Mouse (Mus musculus): ENCODE measurements around the gene Pak4.

DNA sequence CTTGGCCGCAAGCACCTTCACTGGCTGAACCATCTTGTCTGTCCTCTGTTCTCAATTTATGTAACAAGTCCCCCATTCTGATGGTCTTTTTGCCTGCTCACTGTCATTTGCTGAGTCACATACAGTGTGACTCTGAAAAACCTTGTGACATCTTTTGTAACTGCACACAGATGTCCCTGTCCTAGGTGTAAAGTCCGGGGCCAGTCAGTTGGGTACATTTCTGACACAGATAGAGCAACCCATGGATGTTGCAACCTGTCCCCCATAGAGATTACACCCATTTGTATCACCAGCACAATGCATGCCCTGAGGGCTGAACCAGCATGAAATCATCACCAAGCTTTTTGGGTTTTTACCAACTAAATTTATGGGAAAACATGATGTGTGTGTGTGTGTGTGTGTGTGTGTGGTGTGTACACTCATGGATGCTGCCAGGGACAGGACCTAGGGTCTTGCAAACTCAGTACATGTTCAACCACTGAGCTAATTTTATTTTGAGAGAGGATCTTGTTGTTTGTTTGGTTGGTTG is 48.0 kb upstream of the Pak4 start:
- no peak for TF ChIP-seq CTCF (IDR thresholded peaks at IDR 0.05 in 2 of 3, conservative IDR thresholded peaks at IDR 0.05 in 1 of 3; ENCODE audit: control insufficient read depth in 1 of 3, insufficient read depth in 1 of 3, low read depth in 2 of 3, low read length in 3 of 3, poor library complexity in 1 of 3, severe bottlenecking in 1 of 3)
- TF ChIP-seq USF2 (IDR thresholded peaks at IDR 0.05; ENCODE audit: borderline replicate concordance in 1 of 2, insufficient read depth in 1 of 2, low read depth in 1 of 2, low read length in 2 of 2) = no peak
- no peak for TF ChIP-seq EP300 (IDR thresholded peaks at IDR 0.05; ENCODE audit: low read depth in 1 of 2, low read length in 2 of 2)
- no peak for TF ChIP-seq ETS1 (IDR thresholded peaks at IDR 0.05; ENCODE audit: low read depth, low read length)
- no peak for TF ChIP-seq UBTF (IDR thresholded peaks at IDR 0.05; ENCODE audit: borderline replicate concordance, insufficient read depth, low read depth, low read length)
- no peak for TF ChIP-seq MYC (IDR thresholded peaks at IDR 0.05; ENCODE audit: low read depth, low read length)
- TF ChIP-seq ELF1 (IDR thresholded peaks at IDR 0.05; ENCODE audit: low read depth, low read length) = no peak
- no peak for TF ChIP-seq POLR2A (IDR thresholded peaks at IDR 0.05; ENCODE audit: control insufficient read depth in 1 of 2, insufficient read depth in 1 of 2, low read depth in 1 of 2, low read length in 2 of 2, poor library complexity in 1 of 2)
- TF ChIP-seq USF1 (IDR thresholded peaks at IDR 0.05; ENCODE audit: low read depth, low read length) = no peak
- no peak for TF ChIP-seq JUND (IDR thresholded peaks at IDR 0.05; ENCODE audit: low read depth, low read length)
- no peak for TF ChIP-seq TBP (IDR thresholded peaks at IDR 0.05; ENCODE audit: low read depth, low read length)
- TF ChIP-seq MAX (IDR thresholded peaks at IDR 0.05; ENCODE audit: low read length) = no peak
- no peak for TF ChIP-seq TCF12 (IDR thresholded peaks at IDR 0.05; ENCODE audit: low read depth, low read length)
